ENCODE assay signal across 27 mouse cellular contexts in genomic region chr3:96548824-96549223, GRCm38 (mm10). TPM values are rescaled to one million over a fixed set of nuclear protein-coding genes. Genes with fewer than 3 reads are reported as not detected.
"Had no signal": no experiment of that assay in that cellular context is flagged by ENCODE, and none has a peak within 500 bp of the region (broad histone marks: within the 10 kb centered on the region; RNA-seq: fewer than 3 reads in every experiment).

No protein-coding gene starts in this region.

- H3K27ac ChIP-seq: limb, embryonic 12.5 days; limb, embryonic 15.5 days; liver, embryonic 14.5 days; macrophage; midbrain, embryonic 12.5 days; midbrain, embryonic 15.5 days; neural tube, embryonic 12.5 days; neural tube, embryonic 15.5 days; stomach, postnatal 0 days had no signal

- DNase-seq: kidney, postnatal 14 days; kidney, postnatal 4 days; left cerebral cortex, postnatal 4 days; liver, postnatal 0 days; lung, embryonic 14.5 days; right cerebral cortex, adult 18-20 months; right cerebral cortex, postnatal 14 days; right cerebral cortex, postnatal 4 days; thymus, adult 2 months; thymus, postnatal 14 days; thymus, postnatal 4 days had no signal

- H3K27me3 ChIP-seq: limb, embryonic 12.5 days; limb, embryonic 15.5 days; neural tube, embryonic 12.5 days; neural tube, embryonic 15.5 days had no signal

- H3K4me2 ChIP-seq: limb, embryonic 12.5 days; limb, embryonic 15.5 days; liver, embryonic 11.5 days; lung, embryonic 14.5 days; midbrain, embryonic 12.5 days; midbrain, embryonic 15.5 days; neural tube, embryonic 12.5 days; neural tube, embryonic 15.5 days had no signal

- H3K4me3 ChIP-seq: limb, embryonic 12.5 days; limb, embryonic 15.5 days; midbrain, embryonic 12.5 days; midbrain, embryonic 15.5 days; neural tube, embryonic 12.5 days; neural tube, embryonic 15.5 days had no signal

- H3K9me3 ChIP-seq: limb, embryonic 12.5 days; limb, embryonic 15.5 days; midbrain, embryonic 12.5 days; midbrain, embryonic 15.5 days; neural tube, embryonic 12.5 days; neural tube, embryonic 15.5 days had no signal

- H3K4me1 ChIP-seq: neural tube, embryonic 12.5 days; neural tube, embryonic 15.5 days had no signal

- H3K9ac ChIP-seq: limb, embryonic 12.5 days; limb, embryonic 15.5 days; liver, embryonic 14.5 days; liver, postnatal 0 days; lung, embryonic 14.5 days; midbrain, embryonic 12.5 days; midbrain, embryonic 15.5 days; neural tube, embryonic 12.5 days; neural tube, embryonic 15.5 days had no signal

- H3K36me3 ChIP-seq: limb, embryonic 12.5 days; limb, embryonic 15.5 days; midbrain, embryonic 12.5 days; midbrain, embryonic 15.5 days; neural tube, embryonic 12.5 days; neural tube, embryonic 15.5 days had no signal

- ATAC-seq: lung, postnatal 0 days; midbrain, embryonic 15.5 days had no signal

RNA-seq across cellular contexts. Expression of gene Hfe2, which starts 23.9 kb away (rescaled TPM):
- total RNA-seq: megakaryocyte, adult 5-6 weeks had no signal
- polyA plus RNA-seq: macrophage had no signal

RNA-seq across cellular contexts. Expression of gene Gm16253, which starts 28.0 kb away (rescaled TPM):
- total RNA-seq: layer of hippocampus, adult 18-20 months; layer of hippocampus, postnatal 14 days; left cerebral cortex, adult 8-10 months; left cerebral cortex, postnatal 14 days; left cerebral cortex, postnatal 4 days had no signal
- polyA plus RNA-seq: liver, embryonic 14.5 days; liver, postnatal 0 days; macrophage; thymus, adult 2 months had no signal

RNA-seq across cellular contexts. Expression of gene Ankrd34a, which starts 47.6 kb away (rescaled TPM):
- total RNA-seq: megakaryocyte, adult 5-6 weeks had no signal
- polyA plus RNA-seq: liver, postnatal 0 days had no signal
